Mouse (Mus musculus): ENCODE measurements at regions not wholly inside any gene's neighbourhood (a gene's known extent, or its start where the extent isn't known, plus 50 kb on each side); places are given as distances from the start of the nearest gene placed in this dataset.

- Histone ChIP-seq H3K4me1 (replicated peaks) (no peaks in the 10 kb centered on the region), H3K9ac (no peak overlapping the region), H3K4me2 (replicated peaks) (no peak overlapping the region), H3K9me3 (no peaks in the 10 kb centered on the region), H3K4me3 (replicated peaks) (no peak overlapping the region), H3K27me3 (replicated peaks) (no peaks in the 10 kb centered on the region), H3K36me3 (no peaks in the 10 kb centered on the region), H3K27ac (no peak overlapping the region)
- 29% methylated on average over 2 of the region's 2 CpGs for WGBS
- peak; percentile 88 for ATAC-seq
Measured at GRCm38 (mm10) chr13:86274926-86275622, 228.4 kb upstream of the Cox7c start.

GRCm38 (mm10) chr13:86238054-86238453 lies 191.3 kb upstream of the Cox7c start:
- Histone ChIP-seq H3K9me3 (no peaks in the 10 kb centered on the region), H3K27ac (no peak overlapping the region), H3K4me2 (replicated peaks) (no peak overlapping the region), H3K9ac (no peak overlapping the region), H3K4me3 (replicated peaks) (no peak overlapping the region), H3K27me3 (replicated peaks) (no peaks in the 10 kb centered on the region), H3K4me1 (replicated peaks) (no peaks in the 10 kb centered on the region), H3K36me3 (no peaks in the 10 kb centered on the region)
- ATAC-seq = no peak
- WGBS = 65% methylated on average over 1 of the region's 1 CpGs

GRCm38 (mm10) chr13:86205641-86206040 lies 158.9 kb upstream of the Cox7c start:
- WGBS = 86% methylated on average over 3 of the region's 3 CpGs
- no peak overlapping the region for H3K4me2 ChIP-seq (replicated peaks)
- H3K27ac ChIP-seq = no peak overlapping the region
- H3K9ac ChIP-seq = no peak overlapping the region
- H3K27me3 ChIP-seq (replicated peaks) = no peaks in the 10 kb centered on the region
- no peaks in the 10 kb centered on the region for H3K9me3 ChIP-seq
- no peaks in the 10 kb centered on the region for H3K36me3 ChIP-seq
- ATAC-seq = no peak
- no peaks in the 10 kb centered on the region for H3K4me1 ChIP-seq (replicated peaks)
- H3K4me3 ChIP-seq (replicated peaks) = no peak overlapping the region

GRCm38 (mm10) chr13:86180496-86180895 lies 133.8 kb upstream of the Cox7c start:
- no peak overlapping the region for H3K4me3 ChIP-seq (replicated peaks)
- no peak for ATAC-seq
- H3K27ac ChIP-seq = no peak overlapping the region
- no peaks in the 10 kb centered on the region for H3K4me1 ChIP-seq (replicated peaks)
- no peak overlapping the region for H3K9ac ChIP-seq
- WGBS = 61% methylated on average over 2 of the region's 2 CpGs
- H3K27me3 ChIP-seq (replicated peaks) = no peaks in the 10 kb centered on the region
- no peaks in the 10 kb centered on the region for H3K9me3 ChIP-seq
- H3K36me3 ChIP-seq = no peaks in the 10 kb centered on the region
- no peak overlapping the region for H3K4me2 ChIP-seq (replicated peaks)

- H3K36me3 ChIP-seq = no peaks in the 10 kb centered on the region
- H3K27me3 ChIP-seq (replicated peaks) = no peaks in the 10 kb centered on the region
- H3K9ac ChIP-seq = no peak overlapping the region
- no peak for ATAC-seq
- 89% methylated on average over 3 of the region's 3 CpGs for WGBS
- no peak overlapping the region for H3K4me3 ChIP-seq (replicated peaks)
- H3K9me3 ChIP-seq = no peaks in the 10 kb centered on the region
- H3K4me2 ChIP-seq (replicated peaks) = no peak overlapping the region
- H3K4me1 ChIP-seq (replicated peaks) = no peaks in the 10 kb centered on the region
- no peak overlapping the region for H3K27ac ChIP-seq
Measured at GRCm38 (mm10) chr13:86147331-86147730, 100.6 kb upstream of the Cox7c start.

DNA sequence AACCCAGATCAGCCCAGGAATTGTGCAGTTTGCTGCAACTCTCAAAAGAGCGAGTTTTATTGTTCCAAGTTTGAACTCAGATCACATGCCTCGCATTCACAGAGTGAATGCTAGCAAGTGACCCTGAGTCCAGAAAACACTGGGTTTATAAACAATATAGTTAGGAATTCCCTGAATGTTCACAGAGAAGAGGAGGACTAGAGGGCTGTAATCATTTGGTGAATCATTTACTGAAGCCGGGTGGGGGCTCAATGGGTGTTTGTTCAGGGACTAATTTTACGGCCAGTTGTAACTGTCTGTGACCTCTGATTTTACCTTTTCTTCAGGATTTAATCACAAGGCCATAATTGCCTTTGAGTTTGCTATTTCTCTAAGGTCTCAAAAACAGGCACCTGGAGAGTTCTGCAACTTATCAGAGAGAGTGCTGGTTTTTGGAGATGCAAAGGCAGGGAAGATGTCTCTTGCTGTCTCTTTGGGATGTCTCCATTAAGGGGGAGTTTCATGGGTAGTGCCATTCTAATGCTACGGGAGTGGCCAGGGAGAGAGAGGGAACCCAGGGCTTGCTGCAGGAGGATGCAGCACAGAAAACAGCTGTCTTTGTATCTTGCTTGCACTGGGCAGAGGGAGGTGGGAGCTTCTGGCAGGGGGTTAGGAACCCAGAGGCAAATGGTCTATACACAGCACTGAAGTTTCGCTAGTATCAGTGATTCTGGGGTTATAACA lies 64.8 kb upstream of the Cox7c start:
- 33% methylated on average over 6 of the region's 6 CpGs for WGBS
- Histone ChIP-seq H3K36me3 (no peaks in the 10 kb centered on the region), H3K27ac (peak overlapping the region; percentile 68; the same call in 1 of the 2 replicates), H3K4me3 (replicated peaks) (no peak overlapping the region), H3K27me3 (replicated peaks) (no peaks in the 10 kb centered on the region), H3K9me3 (no peaks in the 10 kb centered on the region), H3K9ac (no peak overlapping the region), H3K4me2 (replicated peaks) (peak overlapping the region; percentile 32; the same call in 1 of the 2 replicates), H3K4me1 (replicated peaks) (peaks cover 4% of the 10 kb centered on the region; the same call in 1 of the 2 replicates)
- peak; percentile 98 for ATAC-seq

DNA sequence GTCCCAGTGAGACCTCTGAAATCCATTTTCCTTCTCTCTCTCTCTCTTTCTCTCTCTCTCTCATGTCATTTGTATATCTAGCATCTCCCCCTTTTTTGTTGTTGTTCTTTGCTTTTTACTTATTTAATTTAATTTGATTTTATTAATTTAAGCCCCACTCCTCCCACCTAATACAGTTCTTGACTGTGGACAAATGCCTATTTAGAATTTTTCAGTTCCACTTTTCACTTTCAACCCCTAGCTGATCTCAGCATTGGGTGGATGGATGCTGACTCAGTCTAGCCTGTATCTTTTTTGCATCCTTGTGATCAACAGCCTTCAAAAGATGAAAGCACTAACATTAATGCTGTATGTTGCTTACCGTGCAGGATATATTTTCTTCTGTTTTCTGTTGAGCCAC lies 55.5 kb upstream of the Cox7c start:
- Histone ChIP-seq H3K9me3 (no peaks in the 10 kb centered on the region), H3K4me1 (replicated peaks) (no peaks in the 10 kb centered on the region), H3K4me2 (replicated peaks) (no peak overlapping the region), H3K27ac (no peak overlapping the region), H3K36me3 (no peaks in the 10 kb centered on the region), H3K4me3 (replicated peaks) (no peak overlapping the region), H3K27me3 (replicated peaks) (no peaks in the 10 kb centered on the region), H3K9ac (no peak overlapping the region)
- no peak for ATAC-seq
- WGBS = 83% methylated on average over 1 of the region's 1 CpGs

DNA sequence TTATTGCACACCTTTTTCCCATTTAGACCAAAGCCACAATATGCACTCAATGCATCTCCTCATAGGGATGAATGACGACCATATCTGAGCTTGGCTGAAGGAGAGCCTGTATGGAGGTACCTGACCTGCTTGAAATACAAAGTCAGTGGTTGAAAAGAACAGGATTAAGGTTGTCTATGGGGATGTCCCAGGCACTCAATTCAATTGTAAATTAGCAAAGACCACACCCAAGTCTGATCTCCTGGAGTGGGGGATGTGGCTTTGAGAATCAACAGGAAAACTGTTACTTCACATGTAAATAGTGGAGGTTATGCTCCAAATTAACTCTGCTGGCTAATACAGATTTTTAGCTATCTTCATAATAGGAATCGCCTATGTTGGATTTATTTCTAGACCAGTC lies 51.1 kb upstream of the Cox7c start:
- no peaks in the 10 kb centered on the region for H3K27me3 ChIP-seq (replicated peaks)
- ATAC-seq = no peak
- H3K4me1 ChIP-seq (replicated peaks) = no peaks in the 10 kb centered on the region
- 53% methylated on average over 2 of the region's 2 CpGs for WGBS
- no peak overlapping the region for H3K4me3 ChIP-seq (replicated peaks)
- no peak overlapping the region for H3K4me2 ChIP-seq (replicated peaks)
- H3K9ac ChIP-seq = no peak overlapping the region
- no peaks in the 10 kb centered on the region for H3K9me3 ChIP-seq
- no peak overlapping the region for H3K27ac ChIP-seq
- H3K36me3 ChIP-seq = no peaks in the 10 kb centered on the region

- no peak overlapping the region for H3K4me2 ChIP-seq (replicated peaks)
- ATAC-seq = no peak
- no peaks in the 10 kb centered on the region for H3K36me3 ChIP-seq
- no peaks in the 10 kb centered on the region for H3K4me1 ChIP-seq (replicated peaks)
- H3K9me3 ChIP-seq = no peaks in the 10 kb centered on the region
- no peaks in the 10 kb centered on the region for H3K27me3 ChIP-seq (replicated peaks)
- no peak overlapping the region for H3K4me3 ChIP-seq (replicated peaks)
- no peak overlapping the region for H3K27ac ChIP-seq
- no peak overlapping the region for H3K9ac ChIP-seq
Measured at GRCm38 (mm10) chr13:86097291-86097690, 50.6 kb upstream of the Cox7c start.
